ENCODE assay signal across 12 mouse cellular contexts in genomic region chr7:142169836-142170235, GRCm38 (mm10). TPM values are rescaled to one million over a fixed set of nuclear protein-coding genes. Genes with fewer than 3 reads are reported as not detected.
DNase-seq lines count a peak whose midpoint lies in the region; TF ChIP-seq lines count a peak whose summit lies in the region.
"Had no signal": no experiment of that assay in that cellular context is flagged by ENCODE, and none has a peak within 500 bp of the region (broad histone marks: within the 10 kb centered on the region; RNA-seq: fewer than 3 reads in every experiment).

No protein-coding gene starts in this region.

- no peaks in the 10 kb centered on the region; the same call in 1 of the 2 replicates for H3K4me1 ChIP-seq in E14TG2a.4 (replicated peaks; ENCODE audit: low read depth, low read length)

- H3K9me3 ChIP-seq in E14TG2a.4 (ENCODE audit: low read length), result no peaks in the 10 kb centered on the region

- H3K27me3 ChIP-seq in E14TG2a.4 (ENCODE audit: insufficient read depth, low read length), result peaks cover 4% of the 10 kb centered on the region; the same call in 1 of the 2 replicates

- no peaks in the 10 kb centered on the region for H3K36me3 ChIP-seq in E14TG2a.4 (ENCODE audit: insufficient read depth, low read length)

- H3K27ac ChIP-seq in layer of hippocampus, adult 2 months, result no peak overlapping the region
- H3K27ac ChIP-seq: macrophage had no signal

- DNase-seq in layer of hippocampus, adult 2 months (ENCODE audit: low spot score in 2 of 2), result peak in 1 of 2 experiments; percentile 16
- DNase-seq in layer of hippocampus, adult 9-10 months (ENCODE audit: low spot score), result no peak
- peak; percentile 57 for DNase-seq in R1 (ENCODE audit: low read depth, low spot score)
- DNase-seq in induced T-regulatory cell, adult 2 months (ENCODE audit: low read depth), result peak; percentile 54
- no peak for DNase-seq in Muller cell, postnatal 12 days (ENCODE audit: inconsistent ontology term)
- no peak for DNase-seq in T-cell, adult 2 months (ENCODE audit: low spot score)
- DNase-seq: cerebellum, postnatal 25 days; kidney, postnatal 36 days; right cerebral cortex, postnatal 4 days had no signal

- no peak overlapping the region for H3K4me3 ChIP-seq in layer of hippocampus, adult 2 months
- H3K4me3 ChIP-seq in E14TG2a.4 (replicated peaks; ENCODE audit: low read length), result no peak overlapping the region

- peak; percentile 79 for TF ChIP-seq CTCF in layer of hippocampus, adult 2 months (conservative IDR thresholded peaks at IDR 0.05)
- peak; percentile 90 for TF ChIP-seq CTCF in E14TG2a.4 (conservative IDR thresholded peaks at IDR 0.05; ENCODE audit: low read length)

RNA-seq across cellular contexts. Expression of gene Gm4553, which starts 4.3 kb away (rescaled TPM):
- not detected for total RNA-seq in layer of hippocampus, adult 2 months (2021)
- total RNA-seq: heart, adult 18-20 months had no signal

RNA-seq across cellular contexts. Expression of gene Krtap5-2, which starts 6.0 kb away (rescaled TPM):
- total RNA-seq in layer of hippocampus, adult 2 months (2021), result not detected
- total RNA-seq: heart, adult 18-20 months had no signal

RNA-seq across cellular contexts. Expression of gene Gm29735, which starts 12.9 kb away (rescaled TPM):
- not detected for total RNA-seq in layer of hippocampus, adult 2 months (2021)
- total RNA-seq: heart, adult 18-20 months had no signal

RNA-seq across cellular contexts. Expression of gene Gm10153, which starts 20.4 kb away (rescaled TPM):
- not detected for total RNA-seq in layer of hippocampus, adult 2 months (2021)
- total RNA-seq: heart, adult 18-20 months had no signal

RNA-seq across cellular contexts. Expression of gene Gm45337, which starts 25.4 kb away (rescaled TPM):
- total RNA-seq in layer of hippocampus, adult 2 months (2021), result not detected
- total RNA-seq: heart, adult 18-20 months had no signal

Comparison
In these comparisons a context has a peak if more than half of its experiments do, and no peak if none do; other contexts are left out.
1. DNase-seq: peak in R1 (single experiment) and induced T-regulatory cell, adult 2 months (single experiment); none in layer of hippocampus, adult 9-10 months (single experiment), Muller cell, postnatal 12 days (single experiment) and T-cell, adult 2 months (single experiment).